Mouse (Mus musculus): ENCODE measurements around the gene Cacng3. TPM values are rescaled to one million over a fixed set of nuclear protein-coding genes. Genes with fewer than 3 reads are reported as not detected.

The Cacng3 gene
- polyA plus RNA-seq, 1 experiment from 2014 or later: 0.17 TPM

DNA sequence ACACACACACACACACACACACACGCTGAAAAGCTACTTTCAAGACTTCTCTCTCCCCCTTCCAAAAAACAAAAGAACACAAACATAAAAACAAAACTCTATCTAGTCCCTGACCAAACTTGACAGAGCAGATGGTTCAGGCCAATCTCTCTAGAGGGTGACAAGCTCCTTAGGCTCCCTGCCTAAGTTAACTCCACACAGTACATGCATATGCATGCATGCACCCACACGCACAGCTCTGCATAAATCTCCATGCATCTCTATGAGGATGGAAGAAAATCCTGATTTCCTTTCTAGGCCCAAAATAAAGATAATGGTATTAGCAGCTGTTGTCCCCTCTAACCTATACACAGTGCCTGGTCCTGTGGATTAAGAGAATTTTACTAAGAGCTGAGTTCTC, 70.4 kb downstream of the Cacng3 start:
- Histone ChIP-seq H3K36me3 (ENCODE audit: control insufficient read depth, insufficient read depth, low read length) (no peaks in the 10 kb centered on the region), H3K9me3 (ENCODE audit: control insufficient read depth, low read length) (no peaks in the 10 kb centered on the region), H3K9ac (ENCODE audit: low read length) (no peak overlapping the region), H3K4me2 (replicated peaks; ENCODE audit: low read depth) (no peak overlapping the region), H3K27me3 (ENCODE audit: control insufficient read depth, insufficient read depth, low read length) (no peaks in the 10 kb centered on the region), H3K4me1 (replicated peaks; ENCODE audit: control insufficient read depth, insufficient read depth) (no peaks in the 10 kb centered on the region), H3K27ac (replicated peaks) (no peak overlapping the region), H3K4me3 (ENCODE audit: low read depth, low read length) (no peak overlapping the region)
- DNase-seq (ENCODE audit: low spot score): no peak
- no peak for TF ChIP-seq CTCF (IDR thresholded peaks at IDR 0.05; ENCODE audit: low read depth)
- TF ChIP-seq EP300 (optimal IDR thresholded peaks at IDR 0.05): no peak
- 97% methylated on average over 2 of the region's 2 CpGs for WGBS
- no peak for ATAC-seq (ENCODE audit: low FRiP score, low TSS enrichment)

DNA sequence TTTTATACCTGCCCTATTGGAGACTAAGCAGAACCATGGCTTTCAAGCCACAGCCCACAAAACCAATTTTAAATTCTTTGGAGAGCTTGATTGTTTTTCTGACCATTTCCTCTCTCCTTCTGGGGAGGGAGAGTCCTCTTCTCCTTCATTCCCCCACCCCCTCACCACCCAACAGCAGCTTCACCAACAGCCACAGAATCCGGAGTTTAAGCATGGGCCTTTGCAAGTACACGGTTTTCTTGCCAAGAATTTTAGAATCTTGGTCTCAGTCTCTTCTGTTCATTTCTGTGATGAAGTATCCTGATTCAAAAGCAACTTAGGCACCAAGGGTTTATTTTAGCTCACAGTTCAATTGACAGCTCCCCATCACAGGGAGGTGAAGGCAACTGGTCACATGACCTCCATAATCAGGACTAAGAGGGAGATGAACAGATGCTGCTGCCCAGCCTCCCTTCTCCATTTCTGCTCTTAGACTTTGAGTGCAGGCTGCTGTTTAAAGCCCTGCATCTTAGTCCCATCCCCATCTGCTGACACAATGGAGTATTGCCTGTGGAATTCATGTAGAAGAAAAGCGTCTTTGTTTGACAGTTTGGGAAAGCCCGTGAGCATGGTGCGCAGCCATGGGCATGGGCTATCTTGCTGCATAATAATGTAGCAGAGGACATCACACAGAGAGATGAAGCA, 85.8 kb downstream of the Cacng3 start:
- DNase-seq (ENCODE audit: low spot score) (no peak), ATAC-seq (ENCODE audit: low FRiP score, low TSS enrichment) (no peak)
- no peak for TF ChIP-seq CTCF (IDR thresholded peaks at IDR 0.05; ENCODE audit: low read depth)
- TF ChIP-seq EP300 (optimal IDR thresholded peaks at IDR 0.05): no peak
- Histone ChIP-seq H3K27ac (replicated peaks) (no peak overlapping the region), H3K4me3 (ENCODE audit: low read depth, low read length) (no peak overlapping the region), H3K9ac (ENCODE audit: low read length) (no peak overlapping the region), H3K27me3 (ENCODE audit: control insufficient read depth, insufficient read depth, low read length) (no peaks in the 10 kb centered on the region), H3K4me1 (replicated peaks; ENCODE audit: control insufficient read depth, insufficient read depth) (no peaks in the 10 kb centered on the region), H3K9me3 (ENCODE audit: control insufficient read depth, low read length) (no peaks in the 10 kb centered on the region), H3K36me3 (ENCODE audit: control insufficient read depth, insufficient read depth, low read length) (no peaks in the 10 kb centered on the region), H3K4me2 (replicated peaks; ENCODE audit: low read depth) (no peak overlapping the region)
- 83% methylated on average over 5 of the region's 5 CpGs for WGBS

DNA sequence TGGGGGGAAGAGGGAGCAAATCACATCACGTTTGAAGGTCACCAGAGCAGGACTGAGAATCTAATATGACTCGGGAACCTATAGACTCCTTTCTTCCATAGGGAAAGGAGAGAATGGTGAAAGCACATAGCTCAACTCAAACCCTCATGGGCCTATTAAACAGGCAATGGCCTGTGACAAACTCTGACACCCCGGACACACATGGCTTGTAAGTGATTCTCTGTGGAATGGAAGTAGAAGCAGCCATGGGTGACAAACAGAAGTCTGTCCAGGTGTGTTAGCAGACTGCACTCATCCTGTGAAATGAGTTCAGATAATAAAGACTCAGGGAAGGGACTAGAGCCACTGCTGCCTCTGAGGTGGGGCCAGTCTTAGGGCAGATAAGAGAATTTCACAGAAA, 88.4 kb downstream of the Cacng3 start:
- TF ChIP-seq CTCF (IDR thresholded peaks at IDR 0.05; ENCODE audit: low read depth) (no peak), EP300 (optimal IDR thresholded peaks at IDR 0.05) (no peak)
- Histone ChIP-seq H3K36me3 (ENCODE audit: control insufficient read depth, insufficient read depth, low read length) (no peaks in the 10 kb centered on the region), H3K4me2 (replicated peaks; ENCODE audit: low read depth) (no peak overlapping the region), H3K4me3 (ENCODE audit: low read depth, low read length) (no peak overlapping the region), H3K9ac (ENCODE audit: low read length) (no peak overlapping the region), H3K4me1 (replicated peaks; ENCODE audit: control insufficient read depth, insufficient read depth) (no peaks in the 10 kb centered on the region), H3K27ac (replicated peaks) (no peak overlapping the region), H3K9me3 (ENCODE audit: control insufficient read depth, low read length) (no peaks in the 10 kb centered on the region), H3K27me3 (ENCODE audit: control insufficient read depth, insufficient read depth, low read length) (no peaks in the 10 kb centered on the region)
- DNase-seq (ENCODE audit: low spot score) (no peak), ATAC-seq (ENCODE audit: low FRiP score, low TSS enrichment) (no peak)
- 73% methylated on average over 3 of the region's 3 CpGs for WGBS

DNA sequence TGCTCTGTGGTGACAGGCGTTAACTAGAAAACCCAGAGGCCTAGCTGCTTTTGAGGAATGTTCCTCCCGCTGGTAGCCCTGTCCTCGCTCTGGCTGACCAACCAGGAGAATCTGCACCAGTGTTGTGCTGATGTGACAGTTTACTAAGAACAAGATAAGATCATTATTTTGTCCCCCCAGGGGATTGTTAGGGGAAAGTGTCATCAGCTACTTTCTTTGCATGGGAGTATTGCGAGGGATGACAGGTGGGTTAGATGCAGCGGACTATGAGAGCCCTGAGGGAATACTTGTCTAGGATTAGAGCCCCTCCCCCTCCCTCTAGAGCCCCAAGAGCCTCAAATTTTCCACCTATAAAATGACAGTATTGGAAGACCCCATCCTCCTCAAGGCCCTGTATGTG, 94.2 kb downstream of the Cacng3 start:
- DNase-seq (ENCODE audit: low spot score): no peak
- TF ChIP-seq EP300 (optimal IDR thresholded peaks at IDR 0.05): no peak
- TF ChIP-seq CTCF (IDR thresholded peaks at IDR 0.05; ENCODE audit: low read depth): no peak
- no peaks in the 10 kb centered on the region for H3K9me3 ChIP-seq (ENCODE audit: control insufficient read depth, low read length)
- no peak overlapping the region for H3K4me2 ChIP-seq (replicated peaks; ENCODE audit: low read depth)
- 75% methylated on average over 5 of the region's 5 CpGs for WGBS
- ATAC-seq (ENCODE audit: low FRiP score, low TSS enrichment): no peak
- H3K27me3 ChIP-seq (ENCODE audit: control insufficient read depth, insufficient read depth, low read length): no peaks in the 10 kb centered on the region
- H3K4me1 ChIP-seq (replicated peaks; ENCODE audit: control insufficient read depth, insufficient read depth): no peaks in the 10 kb centered on the region
- no peaks in the 10 kb centered on the region for H3K36me3 ChIP-seq (ENCODE audit: control insufficient read depth, insufficient read depth, low read length)
- H3K4me3 ChIP-seq (ENCODE audit: low read depth, low read length): no peak overlapping the region
- no peak overlapping the region for H3K27ac ChIP-seq (replicated peaks)
- H3K9ac ChIP-seq (ENCODE audit: low read length): no peak overlapping the region

DNA sequence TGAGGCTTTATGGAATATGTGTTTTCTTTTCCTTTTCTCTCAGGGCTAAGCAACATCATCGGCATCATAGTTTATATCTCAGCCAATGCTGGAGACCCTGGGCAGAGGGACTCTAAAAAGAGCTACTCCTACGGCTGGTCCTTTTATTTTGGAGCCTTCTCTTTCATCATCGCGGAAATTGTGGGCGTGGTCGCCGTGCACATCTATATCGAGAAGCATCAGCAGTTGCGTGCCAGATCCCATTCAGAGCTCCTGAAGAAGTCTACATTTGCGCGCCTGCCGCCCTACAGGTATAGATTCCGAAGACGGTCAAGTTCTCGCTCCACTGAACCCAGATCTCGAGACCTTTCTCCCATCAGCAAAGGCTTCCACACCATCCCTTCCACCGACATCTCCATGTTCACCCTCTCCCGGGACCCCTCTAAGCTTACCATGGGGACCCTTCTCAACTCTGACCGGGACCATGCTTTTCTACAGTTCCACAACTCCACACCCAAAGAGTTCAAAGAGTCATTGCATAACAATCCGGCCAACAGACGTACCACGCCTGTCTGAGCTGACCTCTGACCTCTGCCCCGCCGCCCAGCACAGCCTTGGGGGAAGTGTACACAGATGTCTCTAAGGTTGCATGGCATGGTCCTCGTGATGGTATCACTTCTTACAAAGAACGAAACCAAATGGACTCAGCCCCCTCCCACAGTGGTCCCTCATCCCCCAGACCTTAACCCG, 98.2 kb downstream of the Cacng3 start:
- DNase-seq (ENCODE audit: low spot score): no peak
- Histone ChIP-seq H3K27ac (replicated peaks) (no peak overlapping the region), H3K4me3 (ENCODE audit: low read depth, low read length) (no peak overlapping the region), H3K9ac (ENCODE audit: low read length) (no peak overlapping the region), H3K36me3 (ENCODE audit: control insufficient read depth, insufficient read depth, low read length) (no peaks in the 10 kb centered on the region), H3K9me3 (ENCODE audit: control insufficient read depth, low read length) (no peaks in the 10 kb centered on the region), H3K4me2 (replicated peaks; ENCODE audit: low read depth) (no peak overlapping the region), H3K4me1 (replicated peaks; ENCODE audit: control insufficient read depth, insufficient read depth) (no peaks in the 10 kb centered on the region), H3K27me3 (ENCODE audit: control insufficient read depth, insufficient read depth, low read length) (no peaks in the 10 kb centered on the region)
- TF ChIP-seq EP300 (optimal IDR thresholded peaks at IDR 0.05) (no peak), CTCF (IDR thresholded peaks at IDR 0.05; ENCODE audit: low read depth) (no peak)
- ATAC-seq (ENCODE audit: low FRiP score, low TSS enrichment): no peak
- 83% methylated on average over 27 of the region's 27 CpGs for WGBS

DNA sequence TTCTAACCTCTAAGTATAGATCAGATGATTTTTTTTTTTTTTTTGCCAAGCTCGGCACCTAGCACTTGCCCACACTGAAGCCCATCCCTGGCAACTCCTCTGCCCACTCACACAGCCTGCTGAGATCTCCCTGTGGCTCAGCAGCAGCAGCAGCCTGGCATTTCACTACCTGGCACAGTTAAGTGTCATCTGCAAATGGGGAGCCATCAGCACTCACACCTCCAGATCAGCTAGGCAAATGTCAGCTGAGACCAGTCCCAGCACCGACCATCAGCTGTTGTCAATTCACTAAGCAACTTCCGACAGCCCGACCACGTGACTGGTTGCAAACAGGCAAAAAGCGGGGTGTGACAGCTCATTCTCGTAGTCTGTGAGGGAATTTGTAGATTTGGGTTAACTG, 109.3 kb downstream of the Cacng3 start:
- no peak overlapping the region for H3K27ac ChIP-seq (replicated peaks)
- no peaks in the 10 kb centered on the region for H3K27me3 ChIP-seq (ENCODE audit: control insufficient read depth, insufficient read depth, low read length)
- ATAC-seq (ENCODE audit: low FRiP score, low TSS enrichment): no peak
- WGBS: 62% methylated on average over 7 of the region's 7 CpGs
- no peak for DNase-seq (ENCODE audit: low spot score)
- no peaks in the 10 kb centered on the region for H3K9me3 ChIP-seq (ENCODE audit: control insufficient read depth, low read length)
- H3K4me2 ChIP-seq (replicated peaks; ENCODE audit: low read depth): no peak overlapping the region
- H3K4me1 ChIP-seq (replicated peaks; ENCODE audit: control insufficient read depth, insufficient read depth): no peaks in the 10 kb centered on the region
- TF ChIP-seq EP300 (optimal IDR thresholded peaks at IDR 0.05) (no peak), CTCF (IDR thresholded peaks at IDR 0.05; ENCODE audit: low read depth) (no peak)
- no peaks in the 10 kb centered on the region for H3K36me3 ChIP-seq (ENCODE audit: control insufficient read depth, insufficient read depth, low read length)
- no peak overlapping the region for H3K9ac ChIP-seq (ENCODE audit: low read length)
- no peak overlapping the region for H3K4me3 ChIP-seq (ENCODE audit: low read depth, low read length)

Data from stomach, postnatal 0 days (tissue).